Mouse (Mus musculus) MEL (cell line): Measurements from ENCODE around the gene Tigit. TPM values are rescaled to one million over a fixed set of nuclear protein-coding genes. Genes with fewer than 3 reads are reported as not detected.

ENCODE experiments used
- DNase-seq: peaks from one replicate; pipeline ENCODE4 v3.0.0; 2011; ENCODE audit warnings: low read depth, low spot score
- H3K27ac ChIP-seq: 2 replicates; pipeline ENCODE4 v1.5.1; 2012; ENCODE audit warnings: low read depth, mild to moderate bottlenecking, control low read depth, low read length, moderate library complexity; ENCODE audit not compliant: control insufficient read depth
- H3K27me3 ChIP-seq, 2 experiments: fragments of 150-350 bp in 1 of 2; sonication (generic) in 1 of 2; 2 replicates each; pipeline ENCODE4 v1.6.1; 2012; ENCODE audit warnings: low read length in 2 of 2, mild to moderate bottlenecking in 2 of 2, improper control_type of control experiment in 1 of 2, moderate library complexity in 1 of 2; ENCODE audit not compliant: insufficient read depth in 2 of 2, control insufficient read depth in 1 of 2
- H3K36me3 ChIP-seq, 2 experiments: 2 replicates each; pipeline ENCODE4 v1.6.1; 2012 to 2014; ENCODE audit warnings: low read length in 2 of 2, improper control_type of control experiment in 1 of 2, inconsistent platforms in 1 of 2, mild to moderate bottlenecking in 1 of 2; ENCODE audit not compliant: insufficient read depth in 2 of 2, control insufficient read depth in 1 of 2
- H3K4me1 ChIP-seq, 2 experiments: fragments of 150-350 bp in 1 of 2; sonication (generic) in 1 of 2; 2 replicates each; pipeline ENCODE4 v1.6.1; 2012; ENCODE audit warnings: low read length in 2 of 2, improper control_type of control experiment in 1 of 2, mild to moderate bottlenecking in 1 of 2; ENCODE audit not compliant: insufficient read depth in 2 of 2, control insufficient read depth in 1 of 2
- H3K4me3 ChIP-seq, 2 experiments: fragments of 150-350 bp in 1 of 2; sonication (generic) in 1 of 2; 2 replicates each; pipeline ENCODE4 v1.5.1; 2012; ENCODE audit warnings: low read depth in 2 of 2, low read length in 2 of 2, mild to moderate bottlenecking in 2 of 2, moderate library complexity in 2 of 2, control low read depth in 1 of 2, improper control_type of control experiment in 1 of 2; ENCODE audit not compliant: control insufficient read depth in 1 of 2, insufficient read depth in 1 of 2
- H3K79me2 ChIP-seq: 2 replicates; pipeline ENCODE4 v1.6.1; 2012; ENCODE audit warnings: mild to moderate bottlenecking, low read length, moderate library complexity; ENCODE audit not compliant: control insufficient read depth, poor library complexity, insufficient read depth
- H3K9ac ChIP-seq: 2 replicates; pipeline ENCODE4 v1.6.1; 2012; ENCODE audit warnings: low read depth, mild to moderate bottlenecking, control low read depth, low read length, moderate library complexity; ENCODE audit not compliant: control insufficient read depth, poor library complexity, severe bottlenecking
- H3K9me3 ChIP-seq: fragments of 150-350 bp; sonication (generic); replicated peaks from 2 replicates; pipeline ENCODE4 v1.6.1; 2012; ENCODE audit warnings: mild to moderate bottlenecking, low read length, improper control_type of control experiment, moderate library complexity; ENCODE audit not compliant: insufficient read depth
- BHLHE40 ChIP-seq: IDR thresholded peaks from 2 replicates; pipeline ENCODE4 v1.6.1; 2012; ENCODE audit warnings: low read depth, mild to moderate bottlenecking, inconsistent platforms, low read length, improper control_type of control experiment, borderline replicate concordance
- CHD1 ChIP-seq: IDR thresholded peaks from 2 replicates; pipeline ENCODE4 v1.6.1; 2012; ENCODE audit warnings: low read depth, mild to moderate bottlenecking, inconsistent platforms, low read length, improper control_type of control experiment
- CHD2 ChIP-seq: IDR thresholded peaks from 2 replicates; pipeline ENCODE4 v1.6.1; 2011; ENCODE audit warnings: low read length, improper control_type of control experiment
- E2F4 ChIP-seq: IDR thresholded peaks from 2 replicates; pipeline ENCODE4 v1.6.1; 2011; ENCODE audit warnings: low read depth, low read length, improper control_type of control experiment, borderline replicate concordance
- EP300 ChIP-seq, 2 experiments: IDR thresholded peaks; 2 replicates each; pipeline ENCODE4 v1.6.1; 2011; ENCODE audit warnings: improper control_type of control experiment in 2 of 2, low read length in 2 of 2, low read depth in 1 of 2, mild to moderate bottlenecking in 1 of 2
- ETS1 ChIP-seq: IDR thresholded peaks from 2 replicates; pipeline ENCODE4 v1.6.1; 2012; ENCODE audit warnings: low read depth, mild to moderate bottlenecking, inconsistent platforms, low read length, improper control_type of control experiment, moderate library complexity
- GATA1 ChIP-seq: IDR thresholded peaks from 2 replicates; pipeline ENCODE4 v1.6.1; 2011; ENCODE audit warnings: low read depth, low read length, improper control_type of control experiment
- HCFC1 ChIP-seq: IDR thresholded peaks from 2 replicates; pipeline ENCODE4 v1.6.1; 2012; ENCODE audit warnings: low read depth, mild to moderate bottlenecking, inconsistent platforms, low read length, improper control_type of control experiment, moderate library complexity
- JUND ChIP-seq: IDR thresholded peaks from 2 replicates; pipeline ENCODE4 v1.6.1; 2011; ENCODE audit warnings: low read depth, mild to moderate bottlenecking, improper control_type of control experiment, low read length
- MAFK ChIP-seq: IDR thresholded peaks from 2 replicates; pipeline ENCODE4 v1.6.1; 2011; ENCODE audit warnings: low read depth, mild to moderate bottlenecking, low read length, improper control_type of control experiment, borderline replicate concordance
- MAX ChIP-seq: IDR thresholded peaks from 2 replicates; pipeline ENCODE4 v1.6.1; 2011; ENCODE audit warnings: low read length, improper control_type of control experiment
- MAZ ChIP-seq: IDR thresholded peaks from 2 replicates; pipeline ENCODE4 v1.6.1; 2012; ENCODE audit warnings: low read depth, mild to moderate bottlenecking, inconsistent platforms, low read length, improper control_type of control experiment
- MEF2A ChIP-seq: IDR thresholded peaks from 2 replicates; pipeline ENCODE4 v1.6.1; 2014; ENCODE audit warnings: low read depth, mild to moderate bottlenecking, inconsistent platforms, low read length, improper control_type of control experiment; ENCODE audit not compliant: poor library complexity, insufficient replicate concordance, severe bottlenecking; ENCODE audit errors: extremely low read depth
- MXI1 ChIP-seq: IDR thresholded peaks from 2 replicates; pipeline ENCODE4 v1.6.1; 2011; ENCODE audit warnings: mild to moderate bottlenecking, low read depth, low read length, improper control_type of control experiment
- MYC ChIP-seq: IDR thresholded peaks from 2 replicates; pipeline ENCODE4 v1.6.1; 2011; ENCODE audit warnings: low read depth, mild to moderate bottlenecking, low read length, improper control_type of control experiment, moderate library complexity
- NELFE ChIP-seq: IDR thresholded peaks from 2 replicates; pipeline ENCODE4 v1.6.1; 2011; ENCODE audit warnings: low read depth, low read length, improper control_type of control experiment
- NRF1 ChIP-seq: IDR thresholded peaks from 2 replicates; pipeline ENCODE4 v1.6.1; 2014; ENCODE audit warnings: low read depth, mild to moderate bottlenecking, inconsistent platforms, low read length, improper control_type of control experiment, moderate library complexity; ENCODE audit not compliant: poor library complexity, insufficient read depth, severe bottlenecking
- POLR2AphosphoS5 ChIP-seq: IDR thresholded peaks from 2 replicates; pipeline ENCODE4 v1.6.1; 2012; ENCODE audit warnings: low read depth, borderline replicate concordance, mild to moderate bottlenecking, inconsistent platforms, low read length, moderate library complexity, mixed read lengths
- RCOR1 ChIP-seq: IDR thresholded peaks from 2 replicates; pipeline ENCODE4 v1.6.1; 2012; ENCODE audit warnings: low read depth, mild to moderate bottlenecking, inconsistent platforms, low read length, improper control_type of control experiment
- SMC3 ChIP-seq: IDR thresholded peaks from 2 replicates; pipeline ENCODE4 v1.6.1; 2011; ENCODE audit warnings: low read depth, low read length, improper control_type of control experiment
- TBP ChIP-seq: IDR thresholded peaks from 2 replicates; pipeline ENCODE4 v1.8.0; 2011; ENCODE audit warnings: low read depth, low read length, improper control_type of control experiment
- USF1 ChIP-seq: IDR thresholded peaks from 2 replicates; pipeline ENCODE4 v1.6.1; 2014; ENCODE audit warnings: low read depth, mild to moderate bottlenecking, inconsistent platforms, low read length, improper control_type of control experiment, moderate library complexity
- ZKSCAN1 ChIP-seq: IDR thresholded peaks from 2 replicates; pipeline ENCODE4 v1.6.1; 2012; ENCODE audit warnings: low read depth, mild to moderate bottlenecking, inconsistent platforms, low read length, improper control_type of control experiment, moderate library complexity
- ZMIZ1 ChIP-seq: IDR thresholded peaks from 2 replicates; pipeline ENCODE4 v1.6.1; 2012; ENCODE audit warnings: low read depth, mild to moderate bottlenecking, inconsistent platforms, low read length, improper control_type of control experiment, moderate library complexity
- ZNF384 ChIP-seq: IDR thresholded peaks from 2 replicates; pipeline ENCODE4 v1.6.1; 2012; ENCODE audit warnings: low read depth, mild to moderate bottlenecking, inconsistent platforms, low read length, improper control_type of control experiment
- polyA plus RNA-seq, 2 experiments: library from polyadenylated mRNA; stranded (reverse) in 1 of 2; unstranded in 1 of 2; fragments of >175 nt in 1 of 2; fragments of >200 nt in 1 of 2; gene quantifications; 2 replicates each; pipeline versions ENCODE4 v1.2.1 to v1.2.4; 2012; ENCODE audit warnings: low replicate concordance in 2 of 2, low read depth in 1 of 2; ENCODE audit not compliant: insufficient read length in 2 of 2, insufficient read depth in 1 of 2, missing spikeins in 1 of 2
- total RNA-seq: library from RNA; depleted of rRNA; stranded (reverse); fragments of 300-350 nt; gene quantifications from 2 replicates; pipeline ENCODE4 v1.2.3, GENCODE M21; 2012

The Tigit gene
- total and polyA plus RNA-seq, 3 experiments, result 0.39 to 7.5 TPM; not detected in 1

GRCm38 (mm10) chr16:43608066-43608465 is 55.9 kb downstream of the Tigit start:
- no peaks in the 10 kb centered on the region for H3K36me3 ChIP-seq
- no peaks in the 10 kb centered on the region for H3K4me1 ChIP-seq
- H3K9me3 ChIP-seq, result no peaks in the 10 kb centered on the region
- H3K4me3 ChIP-seq, result no peak overlapping the region
- H3K27ac ChIP-seq, result no peak overlapping the region
- peaks cover 0 to 1% of the 10 kb centered on the region in 2 experiments; a peak in 2 of 4 replicates for H3K27me3 ChIP-seq
- no peak for DNase-seq
- H3K9ac ChIP-seq, result no peak overlapping the region
- no peaks in the 10 kb centered on the region for H3K79me2 ChIP-seq
- TF ChIP-seq MAFK (no peak), HCFC1 (no peak), JUND (no peak), ETS1 (no peak), TBP (no peak)

- no peaks in the 10 kb centered on the region for H3K79me2 ChIP-seq
- TF ChIP-seq EP300 (IDR thresholded peaks at IDR 0.05; ENCODE audit: low read depth in 1 of 2, low read length in 2 of 2) (no peak), JUND (no peak), MYC (no peak), SMC3 (no peak), POLR2AphosphoS5 (no peak), NELFE (no peak), MEF2A (no peak), ZNF384 (no peak)
- DNase-seq, result no peak
- H3K9me3 ChIP-seq, result no peaks in the 10 kb centered on the region
- peaks cover 0 to 1% of the 10 kb centered on the region in 2 experiments; a peak in 2 of 4 replicates for H3K27me3 ChIP-seq
- no peaks in the 10 kb centered on the region for H3K4me1 ChIP-seq
- H3K9ac ChIP-seq, result no peak overlapping the region
- H3K36me3 ChIP-seq, result no peaks in the 10 kb centered on the region
- H3K27ac ChIP-seq, result no peak overlapping the region
- no peak overlapping the region for H3K4me3 ChIP-seq
Observed at GRCm38 (mm10) chr16:43607086-43607485, 56.9 kb downstream of the Tigit start.

GRCm38 (mm10) chr16:43604399-43605013 is 59.4 kb downstream of the Tigit start:
- Histone ChIP-seq H3K4me3 (no peak overlapping the region), H3K27ac (no peak overlapping the region), H3K4me1 (no peaks in the 10 kb centered on the region), H3K79me2 (no peaks in the 10 kb centered on the region), H3K9ac (no peak overlapping the region), H3K36me3 (no peaks in the 10 kb centered on the region), H3K27me3 (peaks cover 0 to 1% of the 10 kb centered on the region in 2 experiments; a peak in 2 of 4 replicates), H3K9me3 (no peaks in the 10 kb centered on the region)
- no peak for DNase-seq
- no peak for TF ChIP-seq ZNF384
- TF ChIP-seq CHD1, result no peak
- TF ChIP-seq CHD2, result no peak
- no peak for TF ChIP-seq MYC
- no peak for TF ChIP-seq MAZ
- no peak for TF ChIP-seq ZKSCAN1
- no peak for TF ChIP-seq SMC3
- TF ChIP-seq ZMIZ1, result no peak
- TF ChIP-seq MAX, result no peak
- no peak for TF ChIP-seq USF1
- TF ChIP-seq E2F4, result no peak
- no peak for TF ChIP-seq NRF1
- no peak for TF ChIP-seq GATA1
- no peak for TF ChIP-seq BHLHE40
- no peak for TF ChIP-seq HCFC1
- no peak for TF ChIP-seq MXI1
- no peak for TF ChIP-seq RCOR1
- TF ChIP-seq ETS1, result no peak
